Mouse (Mus musculus): Measurements from ENCODE around the gene Cfh.

GRCm38 (mm10) chr1:140225221-140225620, 41.7 kb upstream of the Cfh start:
- no peak for TF ChIP-seq CTCF (IDR thresholded peaks at IDR 0.05; ENCODE audit: extremely low read depth, insufficient read depth, insufficient read length, insufficient replicate concordance)
- no peak for TF ChIP-seq POLR2A (IDR thresholded peaks at IDR 0.05; ENCODE audit: low read depth, low read length)
